Mouse (Mus musculus) urinary bladder, adult 18-20 months (tissue): Measurements from ENCODE around the gene Cnn3.
A peak's percentile ranks its signal among the peaks of the same experiment; 100 is the strongest.

Experiments
- DNase-seq, 2 experiments: peaks; one replicate each; pipeline ENCODE4 v3.0.0; 2022; ENCODE audit warnings: low spot score in 2 of 2, mixed read lengths in 2 of 2

The Cnn3 gene

GRCm38 (mm10) chr3:121449527-121449926 is 23.2 kb downstream of the Cnn3 start:
- DNase-seq: peak in 1 of 2 experiments; percentile 45

GRCm38 (mm10) chr3:121451404-121451803 is 25.1 kb downstream of the Cnn3 start:
- DNase-seq: no peak

- DNase-seq: no peak
These were observed 32.5 kb downstream of the Cnn3 start for GRCm38 (mm10) chr3:121458545-121459492.

- no peak for DNase-seq
These were observed 34.3 kb downstream of the Cnn3 start for GRCm38 (mm10) chr3:121460473-121461193.

GRCm38 (mm10) chr3:121461477-121461876 is 35.2 kb downstream of the Cnn3 start:
- DNase-seq: no peak

- no peak for DNase-seq
These were observed 36.5 kb downstream of the Cnn3 start for GRCm38 (mm10) chr3:121462782-121463181.

GRCm38 (mm10) chr3:121464733-121465305 is 38.5 kb downstream of the Cnn3 start:
- DNase-seq: no peak

GRCm38 (mm10) chr3:121465795-121466194 is 39.5 kb downstream of the Cnn3 start:
- DNase-seq: no peak

GRCm38 (mm10) chr3:121467094-121467552 is 40.8 kb downstream of the Cnn3 start:
- DNase-seq: no peak

- DNase-seq: no peak
These were observed 41.8 kb downstream of the Cnn3 start for GRCm38 (mm10) chr3:121468136-121468535.

GRCm38 (mm10) chr3:121469185-121469975 is 43.1 kb downstream of the Cnn3 start:
- peak in 1 of 2 experiments; percentile 14 for DNase-seq

GRCm38 (mm10) chr3:121471703-121472102 is 45.4 kb downstream of the Cnn3 start:
- no peak for DNase-seq

- no peak for DNase-seq
These were observed 48.4 kb downstream of the Cnn3 start for GRCm38 (mm10) chr3:121474738-121475137.

GRCm38 (mm10) chr3:121480030-121480960 is 54.0 kb downstream of the Cnn3 start:
- DNase-seq: no peak

- DNase-seq: no peak
These were observed 54.7 kb downstream of the Cnn3 start for GRCm38 (mm10) chr3:121480961-121481436.

- no peak for DNase-seq
These were observed 55.3 kb downstream of the Cnn3 start for GRCm38 (mm10) chr3:121481564-121481963.

GRCm38 (mm10) chr3:121483266-121484161 is 57.2 kb downstream of the Cnn3 start:
- no peak for DNase-seq

- DNase-seq: no peak
These were observed 58.9 kb downstream of the Cnn3 start for GRCm38 (mm10) chr3:121485201-121485600.
